Mouse (Mus musculus) embryonic facial prominence, embryonic 14.5 days (tissue): ENCODE measurements around the gene Mtch1. TPM values are rescaled to one million over a fixed set of nuclear protein-coding genes. Genes with fewer than 3 reads are reported as not detected.

Experiments used
- ATAC-seq: fragments of 200-750 bp; cut with Nextera tagmentation; 2 replicates; pipeline ENCODE4 v1.8.0; 2017; ENCODE audit warnings: low read depth, moderate number of reproducible peaks, moderate TSS enrichment
- DNase-seq: peaks from one replicate; pipeline ENCODE4 v3.0.0-alpha.2; 2015; ENCODE audit warnings: low spot score
- H3K27ac ChIP-seq: fragments of 300-500 bp; sonication (generic); replicated peaks from 2 replicates; pipeline ENCODE4 v1.5.1; 2014; ENCODE audit warnings: low read depth, mild to moderate bottlenecking, low read length, moderate library complexity
- H3K27me3 ChIP-seq: fragments of 300-500 bp; sonication (generic); replicated peaks from 2 replicates; pipeline ENCODE4 v1.6.1; 2014; ENCODE audit warnings: low read length; ENCODE audit not compliant: control insufficient read depth, insufficient read depth
- H3K36me3 ChIP-seq: fragments of 300-500 bp; sonication (generic); 2 replicates; pipeline ENCODE4 v1.6.1; 2014; ENCODE audit warnings: low read length, mixed read lengths; ENCODE audit not compliant: control insufficient read depth, insufficient read depth
- H3K4me1 ChIP-seq: fragments of 300-500 bp; sonication (generic); 2 replicates; pipeline ENCODE4 v1.6.1; 2014; ENCODE audit warnings: antibody characterized with exemption, low read length; ENCODE audit not compliant: control insufficient read depth, insufficient read depth
- H3K4me2 ChIP-seq: fragments of 300-500 bp; sonication (generic); 2 replicates; pipeline ENCODE4 v1.6.1; 2014; ENCODE audit warnings: low read depth, mild to moderate bottlenecking, low read length, moderate library complexity, mixed read lengths
- H3K4me3 ChIP-seq: fragments of 300-500 bp; sonication (generic); 2 replicates; pipeline ENCODE4 v1.5.1; 2014; ENCODE audit warnings: low read depth, mild to moderate bottlenecking, low read length
- H3K9ac ChIP-seq: fragments of 300-500 bp; sonication (generic); 2 replicates; pipeline ENCODE4 v1.6.1; 2014; ENCODE audit warnings: low read depth, mild to moderate bottlenecking, low read length, moderate library complexity, mixed read lengths
- H3K9me3 ChIP-seq: fragments of 300-500 bp; sonication (generic); 2 replicates; pipeline ENCODE4 v1.6.1; 2016; ENCODE audit warnings: low read length; ENCODE audit not compliant: control insufficient read depth
- WGBS: fragments of 180-500 bp; shearing (Covaris S2); extraction: QIAGEN DNeasy Blood & Tissue Kit; methylation state at CpG from one replicate; pipeline ENCODE4 v1.1.7; 2014; 5-methylcytosine and 5-hydroxymethylcytosine counted together
- polyA plus RNA-seq: library from polyadenylated mRNA; unstranded; fragments of >200 nt; fragmentation: Nextera tagmentation; extraction: Ambion mirVana; gene quantifications from 2 replicates; pipeline ENCODE4 v1.2.1, GENCODE M21; 2014

Gene Mtch1
- polyA plus RNA-seq, 1 experiment from 2014 or later: 396 TPM

GRCm38 (mm10) chr17:29388978-29389377, 41.2 kb upstream of the Mtch1 start:
- H3K36me3 ChIP-seq: no peaks in the 10 kb centered on the region
- ATAC-seq (peak; percentile 41; the same call in 1 of the 2 replicates), DNase-seq (peak; percentile 22)
- H3K9me3 ChIP-seq: no peaks in the 10 kb centered on the region
- H3K9ac ChIP-seq: no peak overlapping the region
- H3K4me3 ChIP-seq: no peak overlapping the region
- no peaks in the 10 kb centered on the region for H3K27me3 ChIP-seq
- 68% methylated on average over 11 of the region's 11 CpGs for WGBS
- H3K4me2 ChIP-seq: no peak overlapping the region
- H3K27ac ChIP-seq: no peak overlapping the region; the same call in none of the 2 replicates
- H3K4me1 ChIP-seq: no peaks in the 10 kb centered on the region; the same call in 1 of the 2 replicates

- Histone ChIP-seq H3K9me3 (no peaks in the 10 kb centered on the region), H3K4me1 (no peaks in the 10 kb centered on the region), H3K27ac (no peak overlapping the region), H3K27me3 (no peaks in the 10 kb centered on the region), H3K36me3 (no peaks in the 10 kb centered on the region), H3K9ac (no peak overlapping the region), H3K4me2 (no peak overlapping the region), H3K4me3 (no peak overlapping the region)
- WGBS: 34% methylated on average over 6 of the region's 6 CpGs
- no peak for DNase-seq
- no peak for ATAC-seq
Observed at GRCm38 (mm10) chr17:29385746-29386145, 38.0 kb upstream of the Mtch1 start.

- DNase-seq: no peak
- no peaks in the 10 kb centered on the region for H3K4me1 ChIP-seq
- WGBS: 67% methylated on average over 5 of the region's 5 CpGs
- no peak overlapping the region for H3K4me3 ChIP-seq
- no peak overlapping the region for H3K27ac ChIP-seq
- no peak for ATAC-seq
- no peak overlapping the region for H3K4me2 ChIP-seq
- H3K27me3 ChIP-seq: no peaks in the 10 kb centered on the region
- H3K9ac ChIP-seq: no peak overlapping the region
- no peaks in the 10 kb centered on the region for H3K36me3 ChIP-seq
- no peaks in the 10 kb centered on the region for H3K9me3 ChIP-seq
Observed at GRCm38 (mm10) chr17:29384850-29385438, 37.2 kb upstream of the Mtch1 start.

- Histone ChIP-seq H3K27me3 (no peaks in the 10 kb centered on the region), H3K27ac (no peak overlapping the region), H3K9ac (no peak overlapping the region), H3K36me3 (no peaks in the 10 kb centered on the region), H3K4me1 (no peaks in the 10 kb centered on the region), H3K4me2 (no peak overlapping the region), H3K4me3 (no peak overlapping the region), H3K9me3 (no peaks in the 10 kb centered on the region)
- DNase-seq (no peak), ATAC-seq (no peak)
- WGBS: 77% methylated on average over 9 of the region's 9 CpGs
Observed at GRCm38 (mm10) chr17:29383923-29384322, 36.2 kb upstream of the Mtch1 start.

- H3K27me3 ChIP-seq: no peaks in the 10 kb centered on the region
- no peaks in the 10 kb centered on the region for H3K4me1 ChIP-seq
- DNase-seq (no peak), ATAC-seq (no peak)
- H3K9ac ChIP-seq: no peak overlapping the region
- H3K4me3 ChIP-seq: no peak overlapping the region
- no peaks in the 10 kb centered on the region for H3K36me3 ChIP-seq
- H3K4me2 ChIP-seq: no peak overlapping the region
- H3K9me3 ChIP-seq: no peaks in the 10 kb centered on the region
- H3K27ac ChIP-seq: no peak overlapping the region
- WGBS: 50% methylated on average over 11 of the region's 11 CpGs
Observed at GRCm38 (mm10) chr17:29382417-29382816, 34.7 kb upstream of the Mtch1 start.

GRCm38 (mm10) chr17:29381472-29381871, 33.7 kb upstream of the Mtch1 start:
- peak; percentile 85 for ATAC-seq
- Histone ChIP-seq H3K9ac (no peak overlapping the region), H3K4me1 (no peaks in the 10 kb centered on the region), H3K36me3 (no peaks in the 10 kb centered on the region), H3K4me3 (no peak overlapping the region), H3K9me3 (no peaks in the 10 kb centered on the region), H3K4me2 (no peak overlapping the region), H3K27me3 (no peaks in the 10 kb centered on the region), H3K27ac (no peak overlapping the region)
- 22% methylated on average over 7 of the region's 7 CpGs for WGBS
- DNase-seq: peak; percentile 83

- no peaks in the 10 kb centered on the region for H3K36me3 ChIP-seq
- no peak overlapping the region for H3K27ac ChIP-seq
- no peak overlapping the region for H3K9ac ChIP-seq
- no peaks in the 10 kb centered on the region for H3K4me1 ChIP-seq
- ATAC-seq (no peak), DNase-seq (no peak)
- H3K27me3 ChIP-seq: no peaks in the 10 kb centered on the region
- WGBS: 83% methylated on average over 4 of the region's 4 CpGs
- H3K9me3 ChIP-seq: no peaks in the 10 kb centered on the region
- H3K4me3 ChIP-seq: no peak overlapping the region
- H3K4me2 ChIP-seq: no peak overlapping the region
Observed at GRCm38 (mm10) chr17:29380241-29380640, 32.5 kb upstream of the Mtch1 start.

- Histone ChIP-seq H3K4me1 (no peaks in the 10 kb centered on the region), H3K9ac (no peak overlapping the region), H3K9me3 (no peaks in the 10 kb centered on the region), H3K4me3 (no peak overlapping the region), H3K4me2 (no peak overlapping the region), H3K27ac (no peak overlapping the region), H3K27me3 (no peaks in the 10 kb centered on the region), H3K36me3 (no peaks in the 10 kb centered on the region)
- WGBS: 62% methylated on average over 8 of the region's 8 CpGs
- ATAC-seq (no peak), DNase-seq (no peak)
Observed at GRCm38 (mm10) chr17:29378056-29378455, 30.3 kb upstream of the Mtch1 start.

- Histone ChIP-seq H3K27ac (no peak overlapping the region), H3K4me3 (no peak overlapping the region), H3K4me1 (no peaks in the 10 kb centered on the region), H3K4me2 (no peak overlapping the region), H3K9me3 (no peaks in the 10 kb centered on the region), H3K36me3 (no peaks in the 10 kb centered on the region), H3K9ac (no peak overlapping the region), H3K27me3 (no peaks in the 10 kb centered on the region)
- whole genome bisulfite sequencing: 82% methylated on average over 10 of the region's 10 CpGs
- DNase-seq: no peak
- ATAC-seq: no peak
Observed at GRCm38 (mm10) chr17:29375871-29376270, 28.1 kb upstream of the Mtch1 start.
